In the genomic region with DNA sequence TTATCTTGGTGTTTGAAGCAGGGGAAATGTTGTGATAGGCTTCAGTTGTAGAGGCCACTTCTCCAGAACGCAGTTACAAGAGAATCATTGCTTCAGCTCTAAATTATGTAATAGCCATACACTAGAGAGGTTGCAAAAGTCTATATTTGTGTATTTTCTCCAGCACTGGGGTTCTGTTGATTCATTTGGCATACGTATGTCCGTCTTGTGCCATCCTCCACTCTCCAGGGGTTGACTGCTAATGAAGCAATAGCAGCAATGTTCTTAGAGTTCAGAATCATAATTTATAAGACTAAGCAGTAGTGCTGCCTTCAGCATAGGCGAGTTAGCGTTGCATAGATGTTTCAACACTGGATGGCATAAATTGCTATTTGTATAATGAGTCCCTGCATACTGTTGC, we compare ENCODE assay signal across 19 mouse cellular contexts. TPM values are rescaled to one million over a fixed set of nuclear protein-coding genes. Genes with fewer than 3 reads are reported as not detected.
DNase-seq lines count a peak whose midpoint lies in the region; ATAC-seq lines count a peak whose summit lies in the region.
"Had no signal": no experiment of that assay in that cellular context is flagged by ENCODE, and none has a peak within 500 bp of the region (broad histone marks: within the 10 kb centered on the region; RNA-seq: fewer than 3 reads in every experiment).

No protein-coding gene starts in this region.

- no peak overlapping the region for H3K4me2 ChIP-seq in liver, embryonic 15.5 days
- no peak overlapping the region for H3K4me2 ChIP-seq in liver, embryonic 11.5 days
- H3K4me2 ChIP-seq: forebrain, embryonic 15.5 days; hindbrain, embryonic 12.5 days; lung, embryonic 14.5 days had no signal

- no peak overlapping the region for H3K9ac ChIP-seq in liver, embryonic 15.5 days
- H3K9ac ChIP-seq in liver, embryonic 11.5 days (ENCODE audit: low read depth, low read length) = no peak overlapping the region
- H3K9ac ChIP-seq: forebrain, embryonic 15.5 days; hindbrain, embryonic 12.5 days; lung, embryonic 14.5 days had no signal

- 0 out of 2 replicates have a peak overlapping the region, but pooled peaks have one; percentile 29 for H3K27ac ChIP-seq in liver, embryonic 15.5 days (replicated peaks)
- no peak overlapping the region for H3K27ac ChIP-seq in liver, embryonic 11.5 days (ENCODE audit: low read depth, low read length)
- H3K27ac ChIP-seq: forebrain, embryonic 15.5 days; hindbrain, embryonic 12.5 days; limb, embryonic 10.5 days had no signal

- 0 out of 2 replicates have a peak, but pooled peaks have one; percentile 32 for ATAC-seq in liver, embryonic 15.5 days (ENCODE audit: insufficient read depth)
- ATAC-seq in liver, embryonic 11.5 days (replicated peaks; ENCODE audit: low FRiP score) = no peak
- ATAC-seq in granulocyte monocyte progenitor cell, adult 5-6 weeks (replicated peaks; ENCODE audit: poor library complexity, severe bottlenecking) = peak; percentile 79
- ATAC-seq: forebrain, embryonic 15.5 days; intestine, postnatal 0 days; Patski had no signal

- DNase-seq in adrenal gland, postnatal 14 days = peak; percentile 38
- no peak for DNase-seq in adrenal gland, postnatal 4 days (ENCODE audit: low spot score in 2 of 2)
- DNase-seq in liver, embryonic 11.5 days (ENCODE audit: low spot score) = no peak
- DNase-seq in 416B (ENCODE audit: low read depth) = peak; percentile 68
- DNase-seq in spleen, postnatal 10 days (ENCODE audit: low spot score in 2 of 2) = no peak
- no peak for DNase-seq in gastrocnemius, postnatal 14 days
- DNase-seq: cerebellum, adult 9-10 months; gastrocnemius, postnatal 36 days; kidney, postnatal 25 days; lung, embryonic 14.5 days; right cerebral cortex, postnatal 4 days; thymus, adult 2 months had no signal

- 76% methylated on average over 5 of the region's 5 CpGs for WGBS in liver, embryonic 15.5 days (ENCODE audit: insufficient replicate concordance)
- WGBS in liver, embryonic 11.5 days = 87% methylated on average over 5 of the region's 5 CpGs

- H3K4me3 ChIP-seq in liver, embryonic 15.5 days (replicated peaks) = no peak overlapping the region
- H3K4me3 ChIP-seq in liver, embryonic 11.5 days (ENCODE audit: low read depth, low read length) = no peak overlapping the region
- H3K4me3 ChIP-seq: forebrain, embryonic 15.5 days; hindbrain, embryonic 12.5 days; limb, embryonic 10.5 days had no signal

- H3K4me1 ChIP-seq in liver, embryonic 15.5 days (replicated peaks) = peaks cover 32% of the 10 kb centered on the region
- H3K4me1 ChIP-seq in liver, embryonic 11.5 days (replicated peaks; ENCODE audit: control insufficient read depth, insufficient read depth, low read length) = peaks cover 32% of the 10 kb centered on the region

- H3K36me3 ChIP-seq in liver, embryonic 15.5 days (replicated peaks) = no peaks in the 10 kb centered on the region
- H3K36me3 ChIP-seq in liver, embryonic 11.5 days (ENCODE audit: control insufficient read depth, insufficient read depth, low read length) = no peaks in the 10 kb centered on the region
- H3K36me3 ChIP-seq: forebrain, embryonic 15.5 days; hindbrain, embryonic 12.5 days; limb, embryonic 10.5 days had no signal

- no peaks in the 10 kb centered on the region for H3K9me3 ChIP-seq in liver, embryonic 15.5 days (replicated peaks)
- H3K9me3 ChIP-seq in liver, embryonic 11.5 days (ENCODE audit: control insufficient read depth, low read length) = no peaks in the 10 kb centered on the region
- H3K9me3 ChIP-seq: forebrain, embryonic 15.5 days; hindbrain, embryonic 12.5 days; limb, embryonic 10.5 days had no signal

- no peaks in the 10 kb centered on the region for H3K27me3 ChIP-seq in liver, embryonic 15.5 days
- H3K27me3 ChIP-seq in liver, embryonic 11.5 days (replicated peaks; ENCODE audit: control insufficient read depth, insufficient read depth, low read length) = no peaks in the 10 kb centered on the region
- H3K27me3 ChIP-seq: forebrain, embryonic 15.5 days; hindbrain, embryonic 12.5 days; Patski had no signal

- intact Hi-C loops in gastrocnemius, postnatal 14 days (cut with DNase I; ENCODE audit: low total_unique reads) = no loop called here

RNA-seq across cellular contexts. Expression of a gene that starts 33.9 kb away (rescaled TPM):
- total RNA-seq in adrenal gland, postnatal 14 days (2021) = 56.0 and 62.0 TPM in 2 replicates
- total RNA-seq in adrenal gland, postnatal 4 days (2021) = 10 to 100 TPM; 70.9 to 89.9 TPM
- 30.9 and 33.3 TPM in 2 replicates for polyA plus RNA-seq in liver, embryonic 15.5 days (2015; fragmentation: Nextera tagmentation; extraction: Ambion mirVana)
- 67.4 and 71.9 TPM in 2 replicates for polyA plus RNA-seq in liver, embryonic 11.5 days (2014; fragmentation: Nextera tagmentation; extraction: Ambion mirVana)
- total RNA-seq in granulocyte monocyte progenitor cell, adult 5-6 weeks (2014; fragmentation: Nextera tagmentation) = 32.1 and 40.7 TPM in 2 replicates
- 54.3 and 61.8 TPM in 2 replicates for total RNA-seq in granulocyte monocyte progenitor cell, adult 5-6 weeks (2017)
- 10 to 100 TPM; 55.0 to 55.8 TPM for total RNA-seq in gastrocnemius, postnatal 14 days (2021)

Comparison
In these comparisons a context has a peak if more than half of its experiments do, and no peak if none do; other contexts are left out.
1. DNase-seq: peak in adrenal gland, postnatal 14 days (single experiment) and 416B (single experiment); none in adrenal gland, postnatal 4 days (0 of 2), liver, embryonic 11.5 days (single experiment), spleen, postnatal 10 days (0 of 2) and gastrocnemius, postnatal 14 days (single experiment).